Comparison of ENCODE assay signal across 9 mouse cellular contexts in genomic region chr12:85193923-85194622, GRCm38 (mm10). TPM values are rescaled to one million over a fixed set of nuclear protein-coding genes. Genes with fewer than 3 reads are reported as not detected.
DNase-seq lines count a peak whose midpoint lies in the region; ATAC-seq and TF ChIP-seq lines count a peak whose summit lies in the region.
"Had no signal": no experiment of that assay in that cellular context is flagged by ENCODE, and none has a peak within 500 bp of the region (broad histone marks: within the 10 kb centered on the region; RNA-seq: fewer than 3 reads in every experiment).

No protein-coding gene starts in this region.

- H3K9ac ChIP-seq in heart, postnatal 0 days (replicated peaks; ENCODE audit: low read depth, low read length): no peak overlapping the region

- peak overlapping the region; percentile 39 for H3K27ac ChIP-seq in heart, postnatal 0 days (ENCODE audit: low read depth)
- H3K27ac ChIP-seq in heart, embryonic 10.5 days: no peak overlapping the region
- peak overlapping the region; percentile 37; the same call in 1 of the 2 replicates for H3K27ac ChIP-seq in limb, embryonic 10.5 days

- WGBS in heart, postnatal 0 days: 80% methylated on average over 11 of the region's 11 CpGs
- WGBS in heart, embryonic 10.5 days: 89% methylated on average over 11 of the region's 11 CpGs
- 91% methylated on average over 11 of the region's 11 CpGs for WGBS in limb, embryonic 10.5 days

- H3K9me3 ChIP-seq in heart, postnatal 0 days (replicated peaks; ENCODE audit: control insufficient read depth, low read length): no peaks in the 10 kb centered on the region
- no peaks in the 10 kb centered on the region for H3K9me3 ChIP-seq in heart, embryonic 10.5 days
- H3K9me3 ChIP-seq in limb, embryonic 10.5 days (replicated peaks): no peaks in the 10 kb centered on the region
- H3K9me3 ChIP-seq: megakaryocyte, embryonic 14.5 days had no signal

- DNase-seq in heart, postnatal 0 days (ENCODE audit: low spot score): no peak
- DNase-seq in heart, embryonic 10.5 days (ENCODE audit: low spot score): no peak
- peak; percentile 11 for DNase-seq in thymus, postnatal 4 days
- DNase-seq in thymus, postnatal 10 days (ENCODE audit: low spot score in 2 of 2): no peak
- DNase-seq in limb, embryonic 10.5 days (ENCODE audit: low spot score): no peak
- no peak for DNase-seq in layer of hippocampus, adult 9-11 months
- no peak for DNase-seq in left cerebral cortex, adult 8-10 months (ENCODE audit: low spot score in 2 of 2)

- TF ChIP-seq EP300 in heart, postnatal 0 days (IDR thresholded peaks at IDR 0.05; ENCODE audit: low read depth): no peak

- H3K4me3 ChIP-seq in heart, postnatal 0 days (ENCODE audit: low read depth, low read length): no peak overlapping the region
- H3K4me3 ChIP-seq in heart, embryonic 10.5 days: no peak overlapping the region
- H3K4me3 ChIP-seq in limb, embryonic 10.5 days: no peak overlapping the region
- H3K4me3 ChIP-seq: megakaryocyte, embryonic 14.5 days had no signal

- ATAC-seq in heart, postnatal 0 days (ENCODE audit: insufficient read depth, low read depth): peak; percentile 22

- no peaks in the 10 kb centered on the region for H3K36me3 ChIP-seq in heart, postnatal 0 days (replicated peaks; ENCODE audit: control insufficient read depth, insufficient read depth, low read length)
- no peaks in the 10 kb centered on the region for H3K36me3 ChIP-seq in heart, embryonic 10.5 days
- H3K36me3 ChIP-seq in limb, embryonic 10.5 days: no peaks in the 10 kb centered on the region

- TF ChIP-seq CTCF in heart, postnatal 0 days (IDR thresholded peaks at IDR 0.05; ENCODE audit: low read depth): no peak

- no peaks in the 10 kb centered on the region for H3K27me3 ChIP-seq in heart, postnatal 0 days (ENCODE audit: control insufficient read depth, insufficient read depth, low read length)
- peaks cover 31% of the 10 kb centered on the region for H3K27me3 ChIP-seq in heart, embryonic 10.5 days (ENCODE audit: insufficient read depth, poor library complexity, severe bottlenecking)
- peaks cover 44% of the 10 kb centered on the region for H3K27me3 ChIP-seq in limb, embryonic 10.5 days (ENCODE audit: low read depth, poor library complexity, severe bottlenecking)

- no peak overlapping the region for H3K4me2 ChIP-seq in heart, postnatal 0 days (ENCODE audit: low read depth, low read length)

- H3K4me1 ChIP-seq in heart, postnatal 0 days (ENCODE audit: control insufficient read depth, insufficient read depth): peaks cover 27% of the 10 kb centered on the region
- H3K4me1 ChIP-seq in heart, embryonic 10.5 days: peaks cover 49% of the 10 kb centered on the region
- peaks cover 57% of the 10 kb centered on the region for H3K4me1 ChIP-seq in limb, embryonic 10.5 days

RNA-seq across cellular contexts. Expression of gene Pgf, which starts 16.5 kb away (rescaled TPM):
- total RNA-seq in heart, postnatal 0 days (2014; rRNA removed; ENCODE audit: low replicate concordance): 4.4 and 5.0 TPM in 2 replicates
- polyA plus RNA-seq in heart, postnatal 0 days (2015; fragmentation: Nextera tagmentation; extraction: Ambion mirVana): 3.6 and 4.0 TPM in 2 replicates
- polyA plus RNA-seq in heart, embryonic 10.5 days (2016; fragmentation: Nextera tagmentation; extraction: Ambion mirVana): 9.3 and 13.6 TPM in 2 replicates
- 6.9 and 9.6 TPM in 2 replicates for polyA plus RNA-seq in limb, embryonic 10.5 days (2016; fragmentation: Nextera tagmentation; extraction: Ambion mirVana)
- 1 to 10 TPM; 2.1 to 4.4 (median 3.1) TPM for total RNA-seq in left cerebral cortex, adult 8-10 months (2022)
- total RNA-seq: liver, adult 2 months had no signal
- polyA plus RNA-seq: liver, adult 2 months had no signal

RNA-seq across cellular contexts. Expression of gene Eif2b2, which starts 25.2 kb away (rescaled TPM):
- total RNA-seq in heart, postnatal 0 days (2014; rRNA removed; ENCODE audit: low replicate concordance): 54.0 and 106 TPM in 2 replicates
- polyA plus RNA-seq in heart, postnatal 0 days (2015; fragmentation: Nextera tagmentation; extraction: Ambion mirVana): 48.6 and 49.4 TPM in 2 replicates
- polyA plus RNA-seq in heart, embryonic 10.5 days (2016; fragmentation: Nextera tagmentation; extraction: Ambion mirVana): 71.5 and 91.3 TPM in 2 replicates
- 126 and 133 TPM in 2 replicates for polyA plus RNA-seq in limb, embryonic 10.5 days (2016; fragmentation: Nextera tagmentation; extraction: Ambion mirVana)
- 10 to 100 TPM; 64.0 to 73.3 (median 68.1) TPM for total RNA-seq in left cerebral cortex, adult 8-10 months (2022)

RNA-seq across cellular contexts. Expression of gene Rps6kl1, which starts 43.0 kb away (rescaled TPM):
- total RNA-seq in heart, postnatal 0 days (2014; rRNA removed; ENCODE audit: low replicate concordance): 0.04 and 0.11 TPM in 2 replicates
- polyA plus RNA-seq in heart, postnatal 0 days (2015; fragmentation: Nextera tagmentation; extraction: Ambion mirVana): 0.95 and 1.1 TPM in 2 replicates
- polyA plus RNA-seq in heart, embryonic 10.5 days (2016; fragmentation: Nextera tagmentation; extraction: Ambion mirVana): 1.4 and 1.5 TPM in 2 replicates
- polyA plus RNA-seq in limb, embryonic 10.5 days (2016; fragmentation: Nextera tagmentation; extraction: Ambion mirVana): 0.39 and 0.45 TPM in 2 replicates
- total RNA-seq in left cerebral cortex, adult 8-10 months (2022): 10 to 100 TPM; 35.0 to 37.6 (median 36.6) TPM
